Mouse (Mus musculus): ENCODE measurements around the gene Litaf.

Litaf gene

GRCm38 (mm10) chr16:10910541-10910940 is 155.4 kb downstream of the Litaf start:
- DNase-seq (ENCODE audit: low spot score), result no peak
